Mouse (Mus musculus) testis, adult 2 months (tissue): ENCODE measurements around the gene Aars2. TPM values are rescaled to one million over a fixed set of nuclear protein-coding genes. Genes with fewer than 3 reads are reported as not detected.

ENCODE experiments used
- H3K27ac ChIP-seq: fragments of 200-500 bp; 2 replicates; pipeline ENCODE4 v1.5.1; 2012; ENCODE audit warnings: low read depth, low read length; ENCODE audit not compliant: control insufficient read depth, insufficient read depth
- H3K27me3 ChIP-seq: fragments of 200-500 bp; 2 replicates; pipeline ENCODE4 v1.6.1; 2012; ENCODE audit warnings: mild to moderate bottlenecking, low read length, moderate library complexity; ENCODE audit not compliant: control insufficient read depth, insufficient read depth
- H3K36me3 ChIP-seq: fragments of 200-500 bp; 2 replicates; pipeline ENCODE4 v1.6.1; 2012; ENCODE audit warnings: mild to moderate bottlenecking, low read length; ENCODE audit not compliant: control insufficient read depth, insufficient read depth
- H3K4me1 ChIP-seq: fragments of 200-500 bp; 2 replicates; pipeline ENCODE4 v1.6.1; 2012; ENCODE audit warnings: low read length; ENCODE audit not compliant: control insufficient read depth, insufficient read depth
- H3K4me3 ChIP-seq: fragments of 200-500 bp; 2 replicates; pipeline ENCODE4 v1.5.1; 2012; ENCODE audit warnings: low read depth, mild to moderate bottlenecking, low read length, moderate library complexity, mixed read lengths; ENCODE audit not compliant: control insufficient read depth
- CTCF ChIP-seq: fragments of 200-500 bp; IDR thresholded peaks from 2 replicates; pipeline ENCODE4 v1.5.1; 2012; ENCODE audit warnings: low read depth, mild to moderate bottlenecking, inconsistent platforms, low read length, moderate library complexity; ENCODE audit not compliant: control insufficient read depth, insufficient read depth, insufficient replicate concordance
- POLR2A ChIP-seq: fragments of 200-500 bp; IDR thresholded peaks from 2 replicates; pipeline ENCODE4 v1.6.1; 2012; ENCODE audit warnings: low read depth, mild to moderate bottlenecking, inconsistent platforms, low read length, moderate library complexity; ENCODE audit not compliant: control insufficient read depth
- polyA plus RNA-seq: library from polyadenylated mRNA; depleted of rRNA; stranded (reverse); fragments of >200 nt; gene quantifications from 2 replicates; pipeline ENCODE4 v1.2.3, GENCODE M21; 2012

Aars2 gene
- polyA plus RNA-seq, 1 experiment: 19.3 TPM

GRCm38 (mm10) chr17:45559732-45560525 lies 53.3 kb downstream of the Aars2 start:
- no peak for TF ChIP-seq POLR2A
- TF ChIP-seq CTCF: no peak
- Histone ChIP-seq H3K27ac (no peak overlapping the region), H3K4me3 (no peak overlapping the region), H3K27me3 (no peaks in the 10 kb centered on the region), H3K36me3 (no peaks in the 10 kb centered on the region), H3K4me1 (peaks cover 15% of the 10 kb centered on the region)

- Histone ChIP-seq H3K4me3 (no peak overlapping the region), H3K36me3 (no peaks in the 10 kb centered on the region), H3K4me1 (peaks cover 9% of the 10 kb centered on the region), H3K27me3 (no peaks in the 10 kb centered on the region), H3K27ac (no peak overlapping the region)
- no peak for TF ChIP-seq POLR2A
- TF ChIP-seq CTCF: no peak
These were observed 56.6 kb downstream of the Aars2 start for GRCm38 (mm10) chr17:45563216-45563615.

DNA sequence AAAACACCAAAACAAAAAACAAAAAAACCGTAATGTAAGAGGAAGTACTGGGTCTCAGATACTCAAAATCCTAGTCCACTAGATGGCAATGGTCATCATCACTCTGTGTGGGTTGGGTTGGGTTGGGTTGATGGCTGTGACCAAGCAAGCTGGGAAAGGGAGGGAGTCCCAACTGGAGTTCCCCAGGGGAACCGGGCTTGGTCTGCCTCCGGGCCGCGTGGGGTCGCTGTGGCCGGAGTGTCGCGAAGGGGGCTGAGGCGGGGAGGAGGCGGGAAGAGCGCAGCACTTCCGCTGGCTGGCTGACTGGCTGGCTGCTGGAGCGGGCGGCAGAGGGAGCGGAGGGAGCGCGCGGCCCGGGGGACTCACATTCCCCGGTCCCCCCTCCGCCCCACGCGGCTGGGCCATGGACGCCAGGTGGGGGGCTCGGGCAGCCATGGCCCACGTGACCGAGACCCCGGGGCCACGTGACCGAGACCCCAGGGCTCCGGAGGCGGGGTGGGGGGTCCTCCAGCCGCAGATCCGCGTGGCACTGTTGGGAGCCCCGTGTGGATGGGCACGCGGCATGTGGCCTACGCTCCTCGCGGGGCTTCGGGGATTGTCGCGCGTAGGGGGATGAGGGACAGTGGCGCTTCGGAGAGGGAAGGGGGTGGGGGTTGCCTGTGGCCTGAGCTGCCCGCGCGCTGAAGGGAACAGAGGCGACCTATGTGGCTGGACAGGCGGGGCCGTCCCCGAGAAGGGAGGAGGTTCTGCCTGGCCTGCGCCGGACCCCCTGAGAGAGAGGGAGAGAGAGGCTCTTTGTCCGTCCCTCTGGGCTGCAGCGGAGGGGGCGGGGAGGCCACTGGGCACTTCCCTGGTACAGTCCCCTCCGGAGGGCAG lies 57.3 kb downstream of the Aars2 start, which contains the start of gene Slc35b2:
TSS of gene Slc35b2 (plus strand) at position 220 of the 876 bp plus-strand sequence.
- H3K4me3 ChIP-seq: peak within 1 kb of the TSS; percentile 83
- H3K36me3 ChIP-seq: no peaks in the 10 kb centered on the region
- peak within 1 kb of the TSS; percentile 55 for H3K27ac ChIP-seq
- H3K27me3 ChIP-seq: no peaks in the 10 kb centered on the region
- peaks cover 9% of the 10 kb centered on the region for H3K4me1 ChIP-seq
- TF ChIP-seq CTCF (peak; percentile 69; the same call in 1 of the 2 replicates), POLR2A (peak; percentile 55; the same call in 1 of the 2 replicates)

GRCm38 (mm10) chr17:45564531-45565084 lies 58.0 kb downstream of the Aars2 start:
- H3K27me3 ChIP-seq: no peaks in the 10 kb centered on the region
- H3K27ac ChIP-seq: peak overlapping the region; percentile 55

GRCm38 (mm10) chr17:45565103-45565502 lies 58.5 kb downstream of the Aars2 start:
- H3K27me3 ChIP-seq: no peaks in the 10 kb centered on the region
- H3K4me3 ChIP-seq: no peak overlapping the region
- no peaks in the 10 kb centered on the region; the same call in none of the 2 replicates for H3K36me3 ChIP-seq
- TF ChIP-seq CTCF: no peak
- TF ChIP-seq POLR2A: no peak
- no peak overlapping the region for H3K27ac ChIP-seq
- H3K4me1 ChIP-seq: peaks cover 9% of the 10 kb centered on the region

More at GRCm38 (mm10) chr17:45564531-45565084, 58.0 kb downstream of the Aars2 start:
- TF ChIP-seq CTCF (no peak), POLR2A (no peak)
- Histone ChIP-seq H3K36me3 (no peaks in the 10 kb centered on the region; the same call in 1 of the 2 replicates), H3K4me3 (peak overlapping the region; percentile 83), H3K4me1 (peaks cover 9% of the 10 kb centered on the region)

DNA sequence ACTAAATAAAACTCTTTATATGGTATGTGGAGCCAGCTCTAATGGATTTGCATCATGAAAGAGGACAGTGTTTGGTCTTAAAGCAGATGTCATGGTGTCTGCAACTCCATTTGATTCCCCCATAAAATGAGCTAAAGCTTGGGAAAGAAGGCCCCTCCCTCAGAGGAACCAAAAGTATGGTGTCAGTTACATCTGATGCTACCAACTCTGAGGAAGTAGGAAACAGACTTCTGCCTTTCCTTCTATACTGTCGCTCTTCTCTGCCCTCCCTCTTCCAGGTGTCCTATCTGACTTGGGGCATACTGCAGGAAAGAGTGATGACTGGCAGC lies 59.4 kb downstream of the Aars2 start:
- no peak overlapping the region for H3K4me3 ChIP-seq
- H3K27ac ChIP-seq: no peak overlapping the region
- H3K36me3 ChIP-seq: peaks cover 4% of the 10 kb centered on the region
- no peaks in the 10 kb centered on the region for H3K27me3 ChIP-seq
- H3K4me1 ChIP-seq: peaks cover 9% of the 10 kb centered on the region
- TF ChIP-seq POLR2A (no peak), CTCF (no peak)
